Mouse (Mus musculus): ENCODE results near the gene Ikbip.

DNA sequence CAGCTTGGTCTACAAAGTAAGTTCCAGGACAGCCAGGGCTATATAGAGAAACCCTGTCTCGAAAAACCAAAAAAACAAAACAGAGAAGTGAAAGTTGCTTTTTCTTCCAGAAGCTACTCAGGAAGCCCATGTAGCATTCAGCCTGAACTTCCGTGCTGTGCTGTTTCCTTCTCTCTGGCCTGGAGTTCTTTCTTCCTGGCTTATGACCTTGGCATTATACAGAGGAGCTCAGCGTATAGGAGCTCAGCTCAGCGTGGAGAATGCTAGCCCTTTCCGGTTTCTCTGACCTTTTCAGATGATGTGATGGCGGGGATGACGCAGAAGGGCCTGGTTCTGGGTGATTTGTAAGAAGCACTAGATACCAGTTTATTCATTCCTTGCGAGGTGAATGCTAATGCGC lies 54.7 kb downstream of the Ikbip start:
- TF ChIP-seq CTCF (conservative IDR thresholded peaks at IDR 0.05; ENCODE audit: insufficient read depth, insufficient read length, low read depth, low read length) = no peak
- TF ChIP-seq POLR2A (IDR thresholded peaks at IDR 0.05; ENCODE audit: low read depth, low read length) = no peak

Measured in kidney, adult 2 months (tissue).